Mouse (Mus musculus) stomach, postnatal 0 days (tissue): ENCODE measurements around the gene Malsu1. TPM values are rescaled to one million over a fixed set of nuclear protein-coding genes. Genes with fewer than 3 reads are reported as not detected.

ENCODE experiments used
- ATAC-seq: fragments of 200-750 bp; cut with Nextera tagmentation; 2 replicates; pipeline ENCODE4 v1.8.0; 2017; ENCODE audit not compliant: low FRiP score, low TSS enrichment
- DNase-seq: peaks from one replicate; pipeline ENCODE4 v3.0.0-alpha.2; 2016; ENCODE audit warnings: low spot score
- H3K27ac ChIP-seq: fragments of 300-500 bp; sonication (generic); replicated peaks from 2 replicates; pipeline ENCODE4 v1.5.1; 2014; ENCODE audit warnings: mild to moderate bottlenecking, control low read depth
- H3K27me3 ChIP-seq: fragments of 300-500 bp; sonication (generic); 2 replicates; pipeline ENCODE4 v1.6.1; 2014; ENCODE audit warnings: low read length; ENCODE audit not compliant: control insufficient read depth, insufficient read depth
- H3K36me3 ChIP-seq: fragments of 300-500 bp; sonication (generic); 2 replicates; pipeline ENCODE4 v1.6.1; 2014; ENCODE audit warnings: low read length, mixed read lengths; ENCODE audit not compliant: control insufficient read depth, insufficient read depth
- H3K4me1 ChIP-seq: fragments of 300-500 bp; sonication (generic); replicated peaks from 2 replicates; pipeline ENCODE4 v1.6.1; 2014; ENCODE audit warnings: antibody characterized with exemption; ENCODE audit not compliant: control insufficient read depth, insufficient read depth
- H3K4me2 ChIP-seq: fragments of 300-500 bp; sonication (generic); replicated peaks from 2 replicates; pipeline ENCODE4 v1.6.1; 2014; ENCODE audit warnings: low read depth, mild to moderate bottlenecking, control low read depth, moderate library complexity
- H3K4me3 ChIP-seq: fragments of 300-500 bp; sonication (generic); 2 replicates; pipeline ENCODE4 v1.5.1; 2014; ENCODE audit warnings: low read depth, low read length, control low read depth
- H3K9ac ChIP-seq: fragments of 300-500 bp; sonication (generic); 2 replicates; pipeline ENCODE4 v1.6.1; 2014; ENCODE audit warnings: mild to moderate bottlenecking, low read length, control low read depth, mixed read lengths
- H3K9me3 ChIP-seq: fragments of 300-500 bp; sonication (generic); 2 replicates; pipeline ENCODE4 v1.6.1; 2016; ENCODE audit warnings: low read length; ENCODE audit not compliant: control insufficient read depth
- CTCF ChIP-seq: IDR thresholded peaks from 2 replicates; pipeline ENCODE4 v1.5.1; 2016; ENCODE audit warnings: antibody characterized with exemption, low read depth, mild to moderate bottlenecking, moderate library complexity
- EP300 ChIP-seq: optimal IDR thresholded peaks from 2 replicates; pipeline ENCODE3; 2016; ENCODE audit warnings: antibody characterized with exemption
- WGBS: fragments of 180-500 bp; shearing (Covaris S2); extraction: QIAGEN DNeasy Blood & Tissue Kit; methylation state at CpG from one replicate; pipeline ENCODE4 v1.1.7; 2014; 5-methylcytosine and 5-hydroxymethylcytosine counted together
- polyA plus RNA-seq: library from polyadenylated mRNA; unstranded; fragments of >200 nt; fragmentation: Nextera tagmentation; extraction: Ambion mirVana; gene quantifications from 2 replicates; pipeline ENCODE4 v1.2.1, GENCODE M21; 2015

The Malsu1 gene
- polyA plus RNA-seq, 1 experiment from 2014 or later = 87.6 TPM

DNA sequence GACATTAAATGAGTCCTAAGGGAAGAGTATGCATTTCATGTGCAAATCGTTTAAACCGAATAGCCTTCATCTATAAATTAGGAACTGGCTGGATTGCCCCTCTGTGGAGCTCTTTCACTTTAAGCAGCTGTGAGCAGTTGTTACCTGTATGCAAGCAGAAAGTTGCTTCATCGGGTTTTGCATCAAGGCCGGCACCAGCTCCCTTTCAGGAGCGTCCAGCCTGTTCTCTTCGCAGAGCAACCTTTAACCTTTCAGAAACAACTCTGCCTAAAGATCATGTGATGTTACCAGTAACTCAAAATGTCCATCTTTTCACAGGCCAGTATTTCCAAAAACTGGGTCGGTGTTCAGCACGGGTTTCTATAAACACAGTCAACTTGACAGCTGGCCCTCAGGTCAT lies 26.6 kb upstream of the Malsu1 start:
- Histone ChIP-seq H3K27ac (no peak overlapping the region), H3K27me3 (no peaks in the 10 kb centered on the region), H3K9ac (no peak overlapping the region), H3K9me3 (no peaks in the 10 kb centered on the region), H3K4me3 (no peak overlapping the region), H3K4me1 (no peaks in the 10 kb centered on the region), H3K4me2 (no peak overlapping the region), H3K36me3 (no peaks in the 10 kb centered on the region)
- no peak for ATAC-seq
- no peak for DNase-seq
- 67% methylated on average over 8 of the region's 8 CpGs for WGBS
- TF ChIP-seq EP300 (no peak), CTCF (no peak)

DNA sequence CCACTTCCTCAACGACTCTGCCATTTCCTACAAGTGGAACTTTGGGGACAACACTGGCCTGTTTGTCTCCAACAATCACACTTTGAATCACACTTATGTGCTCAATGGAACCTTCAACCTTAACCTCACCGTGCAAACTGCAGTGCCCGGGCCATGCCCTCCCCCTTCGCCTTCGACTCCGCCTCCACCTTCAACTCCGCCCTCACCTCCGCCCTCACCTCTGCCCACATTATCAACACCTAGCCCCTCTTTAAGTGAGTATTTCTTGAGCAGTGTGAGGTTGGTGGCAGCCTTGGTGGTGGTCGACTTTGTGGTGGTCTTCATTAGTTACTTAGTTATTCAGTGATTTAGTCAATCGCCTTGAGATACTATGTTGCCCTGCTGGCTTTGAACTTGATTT lies 25.7 kb upstream of the Malsu1 start:
- Histone ChIP-seq H3K36me3 (no peaks in the 10 kb centered on the region), H3K9me3 (no peaks in the 10 kb centered on the region), H3K9ac (no peak overlapping the region), H3K27me3 (no peaks in the 10 kb centered on the region), H3K4me2 (no peak overlapping the region), H3K27ac (no peak overlapping the region), H3K4me1 (no peaks in the 10 kb centered on the region), H3K4me3 (no peak overlapping the region)
- no peak for ATAC-seq
- no peak for TF ChIP-seq CTCF
- TF ChIP-seq EP300 = no peak
- DNase-seq = no peak
- WGBS = 66% methylated on average over 10 of the region's 10 CpGs

DNA sequence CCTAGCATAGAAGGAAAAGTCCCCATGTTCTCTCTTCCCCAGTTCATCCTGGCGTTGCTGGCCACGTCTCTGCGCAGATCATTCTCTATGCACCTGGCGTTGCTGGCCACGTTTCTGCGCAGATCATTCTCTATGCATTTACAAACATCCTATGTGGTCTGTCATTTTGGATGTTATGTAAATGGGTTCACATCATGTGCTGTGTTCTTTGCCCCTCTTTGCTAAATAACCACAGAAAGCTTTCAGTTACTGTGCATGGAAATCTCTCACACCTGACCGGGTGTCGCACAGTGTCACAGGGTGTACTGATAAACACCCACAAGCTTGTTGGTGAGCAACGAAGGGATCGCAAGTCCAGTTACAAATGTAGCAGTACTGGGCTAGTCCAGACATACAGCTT lies 25.2 kb upstream of the Malsu1 start:
- Histone ChIP-seq H3K27me3 (no peaks in the 10 kb centered on the region), H3K4me2 (no peak overlapping the region), H3K27ac (no peak overlapping the region), H3K4me1 (no peaks in the 10 kb centered on the region), H3K9me3 (no peaks in the 10 kb centered on the region), H3K36me3 (no peaks in the 10 kb centered on the region), H3K9ac (no peak overlapping the region), H3K4me3 (no peak overlapping the region)
- TF ChIP-seq CTCF (no peak), EP300 (no peak)
- DNase-seq (no peak), ATAC-seq (no peak)
- WGBS = 88% methylated on average over 10 of the region's 10 CpGs

DNA sequence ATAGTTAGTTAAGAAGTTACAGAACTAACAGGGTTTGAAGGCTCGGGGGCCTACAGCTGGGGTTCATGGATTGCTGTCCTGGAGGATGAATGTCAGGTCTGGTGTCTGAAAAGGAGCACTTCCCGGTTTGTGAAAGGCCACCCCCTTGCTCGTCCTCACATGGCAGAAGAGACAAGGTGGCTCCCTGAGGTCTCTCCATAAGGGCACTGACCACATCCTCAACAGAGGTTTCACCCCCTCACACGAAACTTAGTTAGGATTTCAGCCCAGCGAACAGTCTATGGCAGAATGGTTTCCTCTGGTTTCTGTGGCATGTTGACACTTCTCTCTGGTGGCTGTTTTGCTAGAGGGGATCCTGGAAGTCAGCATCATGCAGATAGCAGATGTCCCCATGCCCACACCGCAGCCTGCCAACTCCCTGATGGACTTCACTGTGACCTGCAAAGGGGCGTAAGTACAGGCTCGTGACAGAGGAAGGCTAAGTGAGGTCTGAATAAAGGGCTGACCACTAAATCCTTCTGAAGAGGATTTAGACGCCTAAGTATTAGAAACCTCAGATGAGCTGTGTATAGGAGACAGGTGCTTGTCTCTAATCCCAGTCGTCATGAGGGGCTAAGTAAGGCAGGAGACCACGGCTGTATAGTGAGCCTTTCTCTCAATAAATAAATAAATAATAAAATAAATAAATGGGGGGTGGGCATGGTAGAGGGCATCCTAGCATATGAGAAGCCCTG lies 22.8 kb upstream of the Malsu1 start:
- Histone ChIP-seq H3K36me3 (no peaks in the 10 kb centered on the region), H3K4me3 (no peak overlapping the region), H3K27ac (no peak overlapping the region), H3K4me2 (no peak overlapping the region), H3K9me3 (no peaks in the 10 kb centered on the region), H3K9ac (no peak overlapping the region), H3K4me1 (no peaks in the 10 kb centered on the region), H3K27me3 (no peaks in the 10 kb centered on the region)
- no peak for TF ChIP-seq EP300
- TF ChIP-seq CTCF = no peak
- ATAC-seq = no peak
- WGBS = 73% methylated on average over 11 of the region's 11 CpGs
- DNase-seq = no peak

DNA sequence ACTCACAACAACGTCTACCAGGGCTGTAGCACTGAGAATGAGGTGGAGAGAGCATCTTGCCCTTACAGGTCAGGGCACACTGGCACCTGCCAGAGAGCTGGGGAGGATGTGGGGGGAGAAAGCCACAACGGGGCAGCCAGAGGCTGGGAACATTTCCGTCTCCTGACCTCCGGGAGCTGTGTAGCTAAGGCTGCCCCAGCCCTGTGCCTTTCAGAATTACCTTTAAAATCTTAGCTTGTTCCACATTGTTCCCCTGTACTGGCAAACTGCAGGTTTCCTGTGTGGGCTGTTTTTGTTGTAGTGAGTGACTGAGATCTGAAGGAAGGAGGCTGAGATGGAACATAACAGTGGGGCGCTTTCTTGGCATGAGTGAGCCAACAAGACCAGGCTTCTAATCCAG lies 21.4 kb upstream of the Malsu1 start:
- no peaks in the 10 kb centered on the region for H3K4me1 ChIP-seq
- ATAC-seq = no peak
- H3K27me3 ChIP-seq = no peaks in the 10 kb centered on the region
- DNase-seq = no peak
- no peak overlapping the region for H3K4me3 ChIP-seq
- TF ChIP-seq EP300 (no peak), CTCF (no peak)
- no peak overlapping the region for H3K27ac ChIP-seq
- H3K9me3 ChIP-seq = no peaks in the 10 kb centered on the region
- no peak overlapping the region for H3K4me2 ChIP-seq
- H3K9ac ChIP-seq = no peak overlapping the region
- 65% methylated on average over 5 of the region's 5 CpGs for WGBS
- no peaks in the 10 kb centered on the region for H3K36me3 ChIP-seq

DNA sequence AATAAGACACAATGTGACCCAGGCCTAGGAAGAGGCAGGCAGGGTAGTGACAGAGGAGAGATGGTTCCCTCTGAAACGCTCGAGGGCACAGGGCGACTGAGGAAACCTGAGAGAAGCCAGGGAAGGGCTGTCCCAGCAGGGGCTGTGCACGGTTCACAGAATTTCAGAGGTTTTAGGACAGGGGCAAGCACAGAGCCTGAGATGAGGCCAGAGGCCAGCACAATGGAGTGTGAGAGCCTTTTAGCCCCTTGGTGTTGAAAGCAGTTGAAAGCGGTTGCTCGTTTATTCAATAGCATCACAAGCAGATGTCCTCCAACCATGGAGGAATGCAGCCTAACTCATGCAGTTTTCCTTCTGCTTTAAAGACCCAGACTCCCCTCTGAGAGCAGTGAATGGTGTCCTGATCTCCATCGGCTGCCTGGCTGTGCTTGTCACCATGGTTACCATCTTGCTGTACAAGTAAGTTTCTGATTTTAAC lies 18.3 kb upstream of the Malsu1 start:
- no peak overlapping the region for H3K27ac ChIP-seq
- DNase-seq = no peak
- no peaks in the 10 kb centered on the region for H3K9me3 ChIP-seq
- no peak overlapping the region for H3K4me3 ChIP-seq
- H3K4me2 ChIP-seq = no peak overlapping the region
- no peaks in the 10 kb centered on the region for H3K4me1 ChIP-seq
- 48% methylated on average over 7 of the region's 7 CpGs for WGBS
- no peak for ATAC-seq
- H3K9ac ChIP-seq = no peak overlapping the region
- no peaks in the 10 kb centered on the region for H3K27me3 ChIP-seq
- TF ChIP-seq CTCF (no peak), EP300 (no peak)
- no peaks in the 10 kb centered on the region for H3K36me3 ChIP-seq
